Mouse (Mus musculus): ENCODE data around the gene Pbx1. TPM values are rescaled to one million over a fixed set of nuclear protein-coding genes. Genes with fewer than 3 reads are reported as not detected.

Gene Pbx1
- polyA plus RNA-seq, 1 experiment, result 9.1 TPM

- H3K36me3 ChIP-seq (ENCODE audit: control insufficient read depth, insufficient read depth, low read length), result no peaks in the 10 kb centered on the region
- TF ChIP-seq POLR2A (IDR thresholded peaks at IDR 0.05; ENCODE audit: control insufficient read depth, low read depth, low read length) (no peak), CTCF (IDR thresholded peaks at IDR 0.05; ENCODE audit: control insufficient read depth, insufficient read depth, insufficient replicate concordance, low read depth, low read length) (no peak)
- H3K27me3 ChIP-seq (ENCODE audit: control insufficient read depth, insufficient read depth, low read length), result no peaks in the 10 kb centered on the region
- no peaks in the 10 kb centered on the region for H3K4me1 ChIP-seq (ENCODE audit: control insufficient read depth, insufficient read depth, low read length)
- H3K27ac ChIP-seq (ENCODE audit: control insufficient read depth, insufficient read depth, low read depth, low read length), result no peak overlapping the region
- H3K4me3 ChIP-seq (ENCODE audit: control insufficient read depth, low read depth, low read length), result no peak overlapping the region
Measured at GRCm38 (mm10) chr1:168283421-168283820, 148.6 kb downstream of the Pbx1 start.

- H3K4me1 ChIP-seq (ENCODE audit: control insufficient read depth, insufficient read depth, low read length), result no peaks in the 10 kb centered on the region
- H3K4me3 ChIP-seq (ENCODE audit: control insufficient read depth, low read depth, low read length), result no peak overlapping the region
- H3K36me3 ChIP-seq (ENCODE audit: control insufficient read depth, insufficient read depth, low read length), result no peaks in the 10 kb centered on the region
- TF ChIP-seq POLR2A (IDR thresholded peaks at IDR 0.05; ENCODE audit: control insufficient read depth, low read depth, low read length) (no peak), CTCF (IDR thresholded peaks at IDR 0.05; ENCODE audit: control insufficient read depth, insufficient read depth, insufficient replicate concordance, low read depth, low read length) (no peak)
- H3K27me3 ChIP-seq (ENCODE audit: control insufficient read depth, insufficient read depth, low read length), result no peaks in the 10 kb centered on the region
- H3K27ac ChIP-seq (ENCODE audit: control insufficient read depth, insufficient read depth, low read depth, low read length), result no peak overlapping the region
Measured at GRCm38 (mm10) chr1:168275678-168276077, 156.4 kb downstream of the Pbx1 start.

GRCm38 (mm10) chr1:168274296-168274695, 157.8 kb downstream of the Pbx1 start:
- Histone ChIP-seq H3K4me3 (ENCODE audit: control insufficient read depth, low read depth, low read length) (no peak overlapping the region), H3K27ac (ENCODE audit: control insufficient read depth, insufficient read depth, low read depth, low read length) (no peak overlapping the region), H3K27me3 (ENCODE audit: control insufficient read depth, insufficient read depth, low read length) (no peaks in the 10 kb centered on the region), H3K4me1 (ENCODE audit: control insufficient read depth, insufficient read depth, low read length) (no peaks in the 10 kb centered on the region), H3K36me3 (ENCODE audit: control insufficient read depth, insufficient read depth, low read length) (no peaks in the 10 kb centered on the region)
- TF ChIP-seq CTCF (IDR thresholded peaks at IDR 0.05; ENCODE audit: control insufficient read depth, insufficient read depth, insufficient replicate concordance, low read depth, low read length) (no peak), POLR2A (IDR thresholded peaks at IDR 0.05; ENCODE audit: control insufficient read depth, low read depth, low read length) (no peak)

GRCm38 (mm10) chr1:168272091-168272490, 160.0 kb downstream of the Pbx1 start:
- Histone ChIP-seq H3K4me1 (ENCODE audit: control insufficient read depth, insufficient read depth, low read length) (no peaks in the 10 kb centered on the region), H3K4me3 (ENCODE audit: control insufficient read depth, low read depth, low read length) (no peak overlapping the region), H3K27ac (ENCODE audit: control insufficient read depth, insufficient read depth, low read depth, low read length) (no peak overlapping the region), H3K36me3 (ENCODE audit: control insufficient read depth, insufficient read depth, low read length) (no peaks in the 10 kb centered on the region), H3K27me3 (ENCODE audit: control insufficient read depth, insufficient read depth, low read length) (no peaks in the 10 kb centered on the region)
- TF ChIP-seq POLR2A (IDR thresholded peaks at IDR 0.05; ENCODE audit: control insufficient read depth, low read depth, low read length) (no peak), CTCF (IDR thresholded peaks at IDR 0.05; ENCODE audit: control insufficient read depth, insufficient read depth, insufficient replicate concordance, low read depth, low read length) (no peak)

- Histone ChIP-seq H3K4me1 (ENCODE audit: control insufficient read depth, insufficient read depth, low read length) (no peaks in the 10 kb centered on the region), H3K27ac (ENCODE audit: control insufficient read depth, insufficient read depth, low read depth, low read length) (no peak overlapping the region), H3K36me3 (ENCODE audit: control insufficient read depth, insufficient read depth, low read length) (no peaks in the 10 kb centered on the region), H3K27me3 (ENCODE audit: control insufficient read depth, insufficient read depth, low read length) (no peaks in the 10 kb centered on the region), H3K4me3 (ENCODE audit: control insufficient read depth, low read depth, low read length) (no peak overlapping the region)
- no peak for TF ChIP-seq CTCF (IDR thresholded peaks at IDR 0.05; ENCODE audit: control insufficient read depth, insufficient read depth, insufficient replicate concordance, low read depth, low read length)
- no peak for TF ChIP-seq POLR2A (IDR thresholded peaks at IDR 0.05; ENCODE audit: control insufficient read depth, low read depth, low read length)
Measured at GRCm38 (mm10) chr1:168271207-168271606, 160.9 kb downstream of the Pbx1 start.

GRCm38 (mm10) chr1:168268751-168269623, 163.1 kb downstream of the Pbx1 start:
- Histone ChIP-seq H3K36me3 (ENCODE audit: control insufficient read depth, insufficient read depth, low read length) (no peaks in the 10 kb centered on the region), H3K4me3 (ENCODE audit: control insufficient read depth, low read depth, low read length) (no peak overlapping the region), H3K4me1 (ENCODE audit: control insufficient read depth, insufficient read depth, low read length) (no peaks in the 10 kb centered on the region; the same call in 1 of the 2 replicates), H3K27ac (ENCODE audit: control insufficient read depth, insufficient read depth, low read depth, low read length) (no peak overlapping the region), H3K27me3 (ENCODE audit: control insufficient read depth, insufficient read depth, low read length) (no peaks in the 10 kb centered on the region)
- TF ChIP-seq POLR2A (IDR thresholded peaks at IDR 0.05; ENCODE audit: control insufficient read depth, low read depth, low read length) (no peak), CTCF (IDR thresholded peaks at IDR 0.05; ENCODE audit: control insufficient read depth, insufficient read depth, insufficient replicate concordance, low read depth, low read length) (no peak)

- Histone ChIP-seq H3K4me3 (ENCODE audit: control insufficient read depth, low read depth, low read length) (no peak overlapping the region), H3K4me1 (ENCODE audit: control insufficient read depth, insufficient read depth, low read length) (no peaks in the 10 kb centered on the region; the same call in 1 of the 2 replicates), H3K36me3 (ENCODE audit: control insufficient read depth, insufficient read depth, low read length) (no peaks in the 10 kb centered on the region), H3K27me3 (ENCODE audit: control insufficient read depth, insufficient read depth, low read length) (no peaks in the 10 kb centered on the region), H3K27ac (ENCODE audit: control insufficient read depth, insufficient read depth, low read depth, low read length) (no peak overlapping the region)
- TF ChIP-seq POLR2A (IDR thresholded peaks at IDR 0.05; ENCODE audit: control insufficient read depth, low read depth, low read length), result no peak
- no peak for TF ChIP-seq CTCF (IDR thresholded peaks at IDR 0.05; ENCODE audit: control insufficient read depth, insufficient read depth, insufficient replicate concordance, low read depth, low read length)
Measured at GRCm38 (mm10) chr1:168268224-168268623, 163.8 kb downstream of the Pbx1 start.
